Mouse (Mus musculus) lung, postnatal 4 days (tissue): ENCODE results near the gene Stum.

Source experiments
- DNase-seq, 2 experiments: peaks; one replicate each; pipeline ENCODE4 v3.0.0; 2021

Gene Stum

GRCm38 (mm10) chr1:180485346-180485745 is 2.0 kb upstream of the Stum start:
- DNase-seq: no peak

- DNase-seq: peak in 1 of 2 experiments; percentile 24
Observed at GRCm38 (mm10) chr1:180482840-180483398, 385 bp downstream of the Stum start.

DNA sequence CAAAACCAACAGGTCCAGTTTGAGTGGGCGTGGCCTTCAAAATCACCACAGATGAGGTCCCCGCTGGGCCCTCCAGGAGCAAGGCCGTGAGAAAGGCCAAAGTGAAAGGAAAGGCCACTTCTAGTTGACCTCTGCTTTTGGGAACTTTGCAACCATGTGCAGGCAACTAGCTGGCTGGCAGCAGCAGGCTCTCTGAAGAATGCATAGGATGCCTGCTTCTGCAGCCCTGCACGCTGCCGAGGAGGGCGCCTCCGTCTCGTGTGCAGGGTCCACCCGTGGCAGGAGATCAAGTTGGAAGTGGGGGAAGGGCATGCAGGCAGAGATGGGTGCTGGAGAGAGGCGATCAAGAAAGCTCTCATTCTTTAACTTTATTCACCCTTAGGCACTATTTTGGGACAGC is 1.3 kb downstream of the Stum start:
- no peak for DNase-seq

GRCm38 (mm10) chr1:180481331-180481730 is 2.0 kb downstream of the Stum start:
- DNase-seq: no peak

DNA sequence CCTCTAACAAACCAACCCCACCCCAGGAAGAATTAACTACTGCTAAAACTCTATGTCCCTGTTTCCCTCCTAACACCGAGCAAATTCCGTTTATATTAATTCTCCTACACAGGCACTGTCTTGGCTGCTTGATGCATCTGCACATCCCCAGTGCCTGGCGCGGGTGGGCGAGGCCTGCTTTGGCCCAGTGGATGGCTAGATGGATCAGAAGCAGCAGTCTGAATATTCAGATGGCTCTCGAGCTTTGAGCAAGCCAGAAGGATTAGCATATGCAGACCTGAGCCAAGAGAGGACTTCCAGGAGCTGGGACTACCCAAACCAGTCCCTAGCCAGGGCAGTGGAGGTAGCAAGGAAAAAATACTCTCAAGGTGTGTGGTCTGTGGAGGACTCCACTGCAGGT is 3.0 kb downstream of the Stum start:
- no peak for DNase-seq

DNA sequence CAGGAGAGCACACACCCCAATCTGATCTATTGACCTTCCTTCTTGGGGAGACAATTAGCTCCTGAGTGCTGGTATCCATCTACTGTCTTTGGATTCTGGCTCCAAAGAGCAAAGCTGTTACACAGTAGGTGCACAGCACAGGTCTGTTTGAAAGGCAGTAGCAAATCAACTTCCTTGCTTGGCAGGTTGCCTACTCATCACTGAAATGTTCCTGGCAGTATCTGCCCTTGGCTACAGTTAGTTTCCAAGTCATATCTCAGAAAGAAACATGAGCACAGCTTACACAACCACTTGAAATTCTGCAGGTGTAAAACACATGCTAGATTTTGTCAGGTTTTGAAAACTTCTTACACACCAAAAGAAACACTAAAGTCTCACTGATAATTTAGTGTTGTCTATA is 9.7 kb downstream of the Stum start:
- DNase-seq: no peak

DNA sequence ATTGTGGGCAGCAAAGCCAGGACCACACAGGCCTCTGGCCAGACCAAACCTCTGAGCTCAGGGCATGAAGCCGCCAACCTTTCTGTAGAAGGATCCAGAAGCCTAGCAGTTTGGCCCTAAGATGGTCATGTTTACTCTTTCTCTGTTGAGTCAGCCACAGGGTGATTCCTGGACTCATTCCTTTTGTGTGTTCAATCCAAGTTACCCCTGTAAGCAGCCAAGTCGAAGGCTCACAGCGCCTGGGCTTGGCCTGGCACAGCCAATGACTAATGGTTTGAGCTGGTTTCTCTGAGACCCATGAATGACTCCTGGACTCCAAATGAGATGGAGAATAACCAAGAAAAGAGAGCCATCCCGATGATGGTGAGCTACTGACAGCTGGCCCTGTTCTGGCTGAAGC is 15.3 kb downstream of the Stum start:
- no peak for DNase-seq

DNA sequence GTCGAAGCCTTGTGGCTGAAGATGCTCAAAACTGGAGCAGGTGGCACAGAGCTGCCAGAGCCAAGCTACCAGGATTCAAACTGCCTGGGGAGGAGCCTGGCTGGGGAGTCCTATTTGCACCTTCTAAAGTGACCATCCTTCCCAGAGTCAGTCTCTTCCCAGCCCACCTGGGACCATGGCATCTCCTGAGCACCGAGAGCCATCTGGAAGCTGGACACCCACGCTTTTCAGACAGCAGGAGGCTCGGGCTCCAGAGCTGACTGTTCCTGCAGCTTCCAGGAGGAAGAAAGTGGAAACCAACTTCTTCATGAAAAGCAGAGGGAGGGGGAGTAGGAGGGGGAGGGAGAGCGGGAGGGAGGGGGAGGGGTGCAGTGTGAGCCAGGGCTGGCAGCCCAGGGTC is 17.7 kb downstream of the Stum start:
- DNase-seq: no peak

- no peak for DNase-seq
Observed at GRCm38 (mm10) chr1:180464357-180464756, 18.9 kb downstream of the Stum start.

DNA sequence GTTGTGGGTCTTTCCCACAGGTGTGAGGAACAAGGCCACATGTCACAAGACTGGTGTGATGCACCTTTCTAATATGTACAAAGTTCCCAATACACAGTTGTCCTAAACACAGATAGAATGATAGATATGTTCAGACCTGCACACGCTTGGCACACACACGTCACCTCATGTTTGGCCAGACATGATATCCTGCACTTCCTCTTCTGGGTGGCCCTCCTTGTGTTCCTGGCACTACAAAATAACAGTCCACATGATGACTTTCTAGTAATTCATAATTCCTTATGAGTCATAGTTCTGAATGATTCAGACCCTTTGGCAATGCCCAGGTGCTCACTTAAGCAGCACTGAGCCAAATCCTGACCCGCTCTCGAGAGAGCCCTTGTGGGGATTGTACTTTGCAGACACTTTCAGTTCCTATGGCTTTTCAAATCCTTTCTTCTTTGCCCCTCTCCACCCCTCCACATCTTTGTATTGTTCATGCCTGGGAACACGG is 20.3 kb downstream of the Stum start:
- DNase-seq: no peak

DNA sequence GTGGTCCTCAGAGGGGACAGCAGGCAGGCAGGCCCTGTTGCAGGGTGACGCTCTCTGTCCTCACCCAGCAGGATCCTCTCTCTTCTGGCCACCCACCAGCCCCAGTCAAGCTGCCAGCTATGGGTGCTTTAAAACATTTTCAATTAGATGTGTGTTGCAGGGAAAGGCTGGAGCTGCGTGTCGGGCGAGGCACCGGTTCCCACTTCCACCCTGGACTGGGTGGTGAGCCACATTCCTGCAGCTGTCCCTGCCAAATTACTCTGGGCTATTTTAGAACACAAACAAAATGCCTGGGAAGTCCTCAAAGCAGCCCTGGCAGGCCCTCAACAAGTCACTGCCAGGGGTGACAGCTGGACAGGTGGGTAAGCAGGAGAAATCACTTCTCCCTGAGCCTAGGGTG is 20.9 kb downstream of the Stum start:
- DNase-seq: peak; percentile 18 to 40

DNA sequence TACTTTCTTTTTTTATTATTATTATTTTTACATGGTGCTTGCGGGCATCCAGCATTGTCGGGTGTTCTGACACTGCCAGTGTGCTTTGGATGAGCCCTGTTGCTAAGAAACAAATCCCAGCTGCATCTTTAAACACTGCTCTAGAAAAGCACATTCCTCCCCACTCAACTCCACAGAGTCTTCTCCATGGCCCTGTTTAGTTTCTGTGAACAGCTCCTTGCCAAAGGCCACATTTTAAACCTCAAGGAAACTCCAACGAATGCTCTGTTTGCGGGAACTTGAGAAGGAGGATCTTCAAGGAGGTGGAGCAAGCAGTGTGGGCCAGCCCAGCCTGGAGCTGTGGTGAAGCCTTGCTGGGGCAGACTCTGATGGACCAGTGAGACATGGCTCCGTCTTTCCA is 22.6 kb downstream of the Stum start:
- no peak for DNase-seq

GRCm38 (mm10) chr1:180458680-180459079 is 24.6 kb downstream of the Stum start:
- DNase-seq: peak in 1 of 2 experiments; percentile 28

DNA sequence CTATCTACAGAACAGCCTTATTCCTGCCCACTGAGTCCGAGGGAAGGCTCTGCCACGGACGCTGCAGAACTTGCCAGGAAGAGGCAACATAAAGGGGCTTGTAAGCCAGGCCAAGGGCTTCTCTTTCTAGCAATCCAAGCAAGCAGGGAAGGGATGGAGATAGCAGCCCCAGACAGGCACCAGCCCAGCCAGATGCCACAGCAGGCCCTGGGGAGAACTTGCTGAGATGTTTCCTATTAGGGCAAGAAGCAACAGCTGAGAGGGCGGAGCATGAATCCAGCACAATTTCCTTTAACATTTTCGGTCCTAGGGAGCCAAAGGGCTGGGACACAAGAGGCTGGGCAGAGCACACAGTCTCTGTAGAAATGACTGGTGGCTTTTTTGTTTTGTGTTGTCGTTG is 25.0 kb downstream of the Stum start:
- DNase-seq: peak in 1 of 2 experiments; percentile 46

GRCm38 (mm10) chr1:180449641-180450040 is 33.7 kb downstream of the Stum start:
- no peak for DNase-seq

DNA sequence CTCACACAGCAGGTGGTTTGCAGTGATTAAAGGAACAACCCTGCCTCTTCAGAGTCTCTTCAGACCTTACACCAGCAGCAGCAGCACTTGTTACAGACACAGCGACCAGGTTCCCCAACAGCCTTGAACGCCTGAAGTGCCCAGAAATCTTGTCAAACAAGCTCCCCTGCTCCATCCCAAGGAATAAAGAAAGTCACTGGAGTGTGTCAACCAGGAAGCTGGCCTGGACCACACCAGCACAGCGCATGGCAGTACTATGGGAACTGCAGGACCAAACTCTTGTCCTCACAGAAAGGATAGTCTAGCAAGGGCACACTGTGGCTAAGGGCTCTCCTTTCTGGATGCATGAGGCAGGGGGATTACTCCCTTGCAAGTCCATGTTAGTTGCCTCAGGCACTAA is 38.9 kb downstream of the Stum start:
- DNase-seq: no peak

DNA sequence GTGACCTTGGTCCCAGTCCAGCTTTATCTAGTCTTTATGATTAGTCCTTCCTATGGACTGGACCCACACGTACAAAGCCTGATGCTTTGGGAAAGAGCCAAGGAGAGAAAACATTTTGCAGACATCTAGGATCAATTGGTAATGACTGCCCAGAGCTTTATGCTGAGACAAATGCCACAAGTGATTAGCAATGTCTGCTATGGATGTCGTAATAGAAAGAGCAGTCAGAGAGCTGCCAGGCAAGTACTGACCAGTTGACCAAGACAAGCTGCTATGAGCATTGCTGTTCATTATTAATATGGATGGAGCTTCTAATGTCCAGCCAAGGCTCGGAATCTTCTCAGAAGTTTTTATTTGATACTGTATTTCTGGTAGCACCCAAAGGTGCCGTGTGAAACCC is 43.8 kb downstream of the Stum start:
- no peak for DNase-seq

- DNase-seq: no peak
Observed at GRCm38 (mm10) chr1:180434925-180435324, 48.4 kb downstream of the Stum start.

DNA sequence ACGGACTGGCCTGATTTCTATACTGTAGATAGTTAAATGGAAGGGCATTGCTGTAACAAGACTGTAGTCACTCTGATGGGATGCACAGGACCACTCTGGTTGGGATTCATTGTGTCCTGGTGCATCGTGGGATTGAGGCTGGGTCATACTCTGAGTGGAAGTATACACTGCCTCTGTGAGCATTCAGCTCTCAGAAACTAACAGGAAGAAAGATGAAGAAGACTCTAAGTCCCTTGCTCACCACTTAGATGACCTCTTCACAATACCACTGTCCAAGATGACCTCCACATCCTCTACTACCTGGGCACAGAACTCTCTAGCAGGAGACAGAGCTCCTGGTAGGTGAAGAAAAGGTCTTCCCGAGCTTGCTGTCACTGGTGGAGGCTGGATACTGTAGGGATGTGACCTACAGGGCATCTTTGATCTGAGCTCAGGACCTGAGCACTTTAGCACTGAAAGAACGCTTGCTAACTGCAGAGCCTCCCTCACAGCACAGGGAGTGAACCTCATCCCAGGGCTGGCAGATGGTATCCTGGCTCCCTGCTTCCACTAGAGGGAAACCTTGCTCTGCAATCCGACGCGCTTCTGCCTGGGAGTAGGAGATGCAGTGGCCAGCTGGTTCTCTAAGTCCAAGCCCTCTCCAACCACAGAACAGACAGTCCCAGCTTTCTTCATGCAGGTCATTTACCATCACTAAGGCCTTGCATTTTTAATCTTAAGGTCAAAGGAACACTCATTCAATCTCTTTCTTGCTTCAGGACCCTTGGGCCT is 49.3 kb downstream of the Stum start:
- DNase-seq: peak; percentile 64 to 73

DNA sequence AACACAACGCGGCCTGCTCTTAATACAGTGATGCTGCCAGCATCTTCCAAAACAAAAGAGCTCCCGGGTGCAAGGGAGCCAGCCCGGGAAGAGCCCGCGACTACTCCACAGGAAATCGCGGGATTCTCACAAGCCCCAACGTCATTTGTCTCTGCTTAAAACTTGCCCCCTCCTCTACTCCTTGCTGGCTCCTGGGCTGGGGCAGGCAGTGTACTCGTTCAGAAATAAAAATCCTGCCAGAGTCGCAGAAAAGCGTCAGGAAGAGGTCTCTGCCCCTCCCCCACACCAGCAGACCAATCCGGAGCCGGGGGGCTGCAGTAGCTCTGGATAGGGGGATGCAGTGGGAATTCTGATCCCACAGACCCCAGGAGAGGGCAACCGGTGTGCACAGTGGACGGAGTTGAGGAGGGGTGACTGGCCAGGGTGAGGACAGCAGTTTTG is 50.2 kb downstream of the Stum start:
- no peak for DNase-seq

DNA sequence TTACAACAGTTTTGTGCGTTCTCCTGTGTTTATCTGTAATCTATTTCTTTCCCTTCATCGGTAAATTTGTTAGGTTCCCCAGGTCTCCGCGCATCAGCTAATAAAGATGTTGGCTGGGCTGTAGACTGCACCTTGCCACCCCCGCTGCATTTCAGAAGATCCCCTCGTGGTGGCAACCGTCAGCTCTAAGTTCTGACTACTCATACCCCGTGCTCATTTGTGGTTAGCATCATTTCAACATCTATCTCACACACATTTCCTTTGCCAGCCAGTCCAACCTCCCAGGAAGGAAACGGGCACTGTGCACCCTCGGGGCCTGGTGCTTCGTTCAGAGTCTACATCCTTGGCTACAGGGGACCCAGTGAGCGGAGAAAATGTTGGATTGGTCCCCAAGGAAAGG is 51.5 kb downstream of the Stum start:
- DNase-seq: peak in 1 of 2 experiments; percentile 60

- no peak for DNase-seq
Observed at GRCm38 (mm10) chr1:180429819-180430218, 53.5 kb downstream of the Stum start.

- DNase-seq: no peak
Observed at GRCm38 (mm10) chr1:180428871-180429270, 54.4 kb downstream of the Stum start.

DNA sequence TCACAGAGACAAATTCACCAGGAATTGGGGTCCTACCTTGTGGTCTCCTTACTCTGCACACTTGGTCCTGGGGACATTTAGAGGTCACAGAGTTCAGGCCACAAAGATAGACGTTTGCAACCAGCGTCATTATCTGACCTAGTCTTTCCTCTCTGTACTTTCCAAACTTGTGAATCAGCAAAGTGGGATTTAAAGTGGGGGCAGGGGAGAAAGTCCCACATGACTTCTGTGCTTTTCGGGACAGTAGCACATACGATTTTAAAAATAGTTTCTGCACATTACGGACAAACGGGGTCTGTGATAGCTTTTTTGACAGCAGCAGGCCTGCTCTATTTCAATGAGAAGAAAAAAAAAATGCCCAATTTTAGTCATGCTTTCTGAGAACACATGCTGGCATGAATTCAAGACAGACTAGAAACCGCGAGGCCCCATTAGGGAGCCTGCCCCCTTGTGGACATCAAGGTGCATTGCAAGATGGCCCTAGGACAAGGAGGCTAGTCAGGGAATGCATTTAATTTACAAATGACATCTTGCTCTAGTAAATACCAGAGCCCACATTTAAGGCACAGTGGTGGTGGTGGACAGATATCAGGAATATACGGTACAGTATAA is 55.1 kb downstream of the Stum start:
- DNase-seq: peak; percentile 55 to 78
